Mouse (Mus musculus) ovary, adult 18-20 months (tissue): Measurements from ENCODE around the gene Zfand4.
"Not testable (repeated sequence)": the region's sequence is repeated elsewhere in the genome, so short reads cannot be mapped to it uniquely, and the experiment has no call there.

Source experiments
- DNase-seq: peaks from one replicate; pipeline ENCODE4 v3.0.0; 2022; ENCODE audit warnings: low spot score, mixed read lengths

Zfand4 gene

GRCm38 (mm10) chr6:116319259-116319658 is 55.2 kb downstream of the Zfand4 start:
- DNase-seq = no peak

DNA sequence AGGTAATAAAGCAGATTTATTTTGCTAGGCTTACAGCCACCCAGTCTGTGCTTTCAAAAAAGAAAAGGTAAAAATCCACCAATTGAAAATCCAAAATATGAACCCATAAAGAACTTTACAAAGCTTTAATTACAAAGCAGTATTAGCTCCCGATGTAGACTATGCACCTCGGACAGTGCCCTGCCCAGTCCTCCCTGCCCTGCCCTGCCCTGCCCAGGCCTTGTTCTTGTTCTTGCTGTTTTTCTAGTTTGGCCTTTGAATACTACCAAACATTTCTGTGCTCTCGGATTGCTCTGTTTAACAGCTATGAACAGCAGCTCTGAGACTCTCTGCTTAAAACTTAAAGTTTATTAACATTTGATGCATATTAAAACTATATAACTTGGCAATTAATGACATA is 62.6 kb downstream of the Zfand4 start:
- DNase-seq = no peak

GRCm38 (mm10) chr6:116331396-116331795 is 67.4 kb downstream of the Zfand4 start:
- no peak for DNase-seq

GRCm38 (mm10) chr6:116337466-116337834 is 73.4 kb downstream of the Zfand4 start:
- no peak for DNase-seq

GRCm38 (mm10) chr6:116337835-116338501 is 73.9 kb downstream of the Zfand4 start, which contains the start of gene March8:
Gene March8 (plus strand): TSS chr6:116338024.
- peak; percentile 88 for DNase-seq

DNA sequence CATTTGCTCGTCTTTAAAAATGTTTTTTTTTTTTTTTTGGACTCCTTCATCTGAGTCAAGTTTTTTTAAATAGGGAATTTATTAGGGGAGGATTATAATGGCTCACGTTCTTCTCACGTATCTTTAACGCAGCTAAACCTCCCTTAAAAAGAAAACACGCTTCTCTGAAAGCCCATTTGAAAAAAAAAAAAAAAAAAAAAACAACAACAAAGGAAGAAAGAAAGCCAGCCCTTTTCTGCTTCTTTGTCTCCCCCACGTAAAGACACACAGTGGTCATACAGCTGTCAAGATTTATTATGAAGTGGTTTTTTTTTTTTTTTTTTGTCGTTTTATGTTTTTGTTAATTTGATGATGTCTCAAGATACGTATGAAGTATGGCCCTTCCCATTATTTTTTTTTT is 74.5 kb downstream of the Zfand4 start:
- DNase-seq = no peak

GRCm38 (mm10) chr6:116339088-116339487 is 75.1 kb downstream of the Zfand4 start:
- no peak for DNase-seq

DNA sequence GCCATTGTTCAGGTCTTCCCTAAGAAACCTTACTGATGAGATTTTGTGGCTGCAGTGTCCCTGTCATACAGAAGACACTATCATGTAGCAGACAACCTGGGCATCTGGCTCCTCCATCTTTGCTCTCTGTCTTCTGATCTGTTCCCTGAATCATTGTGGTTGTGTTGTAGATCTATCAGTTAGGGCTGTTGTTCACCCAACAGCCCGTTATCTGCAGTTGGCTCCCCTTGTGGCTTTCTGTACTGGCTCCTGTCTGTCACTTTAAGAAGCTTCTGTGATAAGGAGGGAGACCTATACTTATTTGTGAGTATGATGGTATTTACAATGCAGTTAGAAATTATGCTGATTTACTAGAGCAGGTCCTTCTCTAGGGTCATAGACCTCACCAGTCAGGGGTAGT is 76.5 kb downstream of the Zfand4 start:
- no peak for DNase-seq

- no peak for DNase-seq
Observed at GRCm38 (mm10) chr6:116347953-116348352, 83.9 kb downstream of the Zfand4 start.

- DNase-seq = no peak
Observed at GRCm38 (mm10) chr6:116349997-116350396, 86.0 kb downstream of the Zfand4 start.

GRCm38 (mm10) chr6:116350643-116351042 is 86.6 kb downstream of the Zfand4 start:
- DNase-seq = no peak

- DNase-seq = no peak
Observed at GRCm38 (mm10) chr6:116351534-116351933, 87.5 kb downstream of the Zfand4 start.

- DNase-seq = no peak
Observed at GRCm38 (mm10) chr6:116353428-116353827, 89.4 kb downstream of the Zfand4 start.

GRCm38 (mm10) chr6:116356311-116356947 is 92.4 kb downstream of the Zfand4 start:
- not testable (repeated sequence) for DNase-seq

- DNase-seq = no peak
Observed at GRCm38 (mm10) chr6:116356948-116357325, 92.9 kb downstream of the Zfand4 start.

GRCm38 (mm10) chr6:116358056-116358455 is 94.0 kb downstream of the Zfand4 start:
- no peak for DNase-seq

DNA sequence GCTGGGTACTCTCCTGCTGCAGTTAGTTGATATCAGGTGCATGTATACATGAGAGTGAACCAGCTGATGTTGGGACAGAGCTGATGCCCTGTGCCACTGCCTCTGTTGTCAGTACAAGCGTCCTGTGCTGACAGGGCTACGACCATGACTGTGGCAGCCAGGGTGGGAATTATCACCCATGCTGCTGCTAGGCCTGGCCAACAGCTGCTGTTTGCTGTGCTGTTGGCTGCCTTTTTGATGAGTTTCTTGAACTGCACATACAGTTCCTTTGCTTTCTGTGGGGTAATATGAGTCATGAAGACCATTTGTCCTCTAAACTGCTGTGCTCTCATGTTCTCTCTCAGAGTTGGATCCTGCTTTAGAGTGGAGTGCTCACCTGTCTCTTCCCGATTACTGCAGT is 95.2 kb downstream of the Zfand4 start:
- no peak for DNase-seq

- no peak for DNase-seq
Observed at GRCm38 (mm10) chr6:116361463-116361862, 97.4 kb downstream of the Zfand4 start.

DNA sequence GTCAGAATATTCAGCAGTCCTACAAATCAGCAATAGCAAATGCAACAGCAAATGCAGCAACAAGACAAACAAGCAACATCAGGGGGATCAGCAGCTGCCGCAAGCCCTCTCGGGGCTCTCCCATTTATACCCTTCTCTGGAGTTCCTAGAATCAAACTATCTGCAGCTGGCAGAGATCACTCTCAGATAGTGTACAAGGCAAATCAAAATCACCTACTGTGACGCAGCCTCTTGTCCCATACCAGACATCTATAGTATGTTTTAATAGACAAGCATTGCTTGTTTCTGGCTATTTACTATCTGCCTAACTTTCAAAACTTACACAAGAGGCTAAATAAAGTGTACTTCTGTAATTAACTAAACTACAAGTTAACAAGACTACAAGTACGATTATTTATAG is 98.0 kb downstream of the Zfand4 start:
- DNase-seq = no peak

- no peak for DNase-seq
Observed at GRCm38 (mm10) chr6:116367971-116368370, 103.9 kb downstream of the Zfand4 start.

- DNase-seq = no peak
Observed at GRCm38 (mm10) chr6:116369811-116370210, 105.8 kb downstream of the Zfand4 start.

GRCm38 (mm10) chr6:116370216-116370976 is 106.4 kb downstream of the Zfand4 start:
- no peak for DNase-seq

DNA sequence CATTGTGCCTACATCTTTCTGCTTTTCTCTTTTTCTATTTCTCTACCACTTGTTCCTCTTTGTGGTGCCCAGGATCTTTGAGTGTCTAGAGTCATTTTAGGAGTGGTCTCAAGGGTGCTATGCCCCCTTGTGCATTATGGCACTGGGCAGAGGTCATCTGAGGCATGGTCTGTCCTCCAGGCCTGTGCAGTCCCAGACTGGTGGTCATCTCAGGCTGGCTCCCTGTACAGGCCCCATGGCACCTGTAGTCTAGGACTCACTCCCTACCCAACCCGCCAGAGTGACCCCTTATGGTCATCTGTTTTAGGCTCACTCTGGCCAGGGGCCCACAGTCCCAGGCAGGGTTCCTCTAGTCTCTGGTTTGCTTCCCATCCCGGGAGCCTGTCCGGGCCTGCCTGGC is 107.5 kb downstream of the Zfand4 start:
- no peak for DNase-seq
